Mouse (Mus musculus) urinary bladder, postnatal 25 days (tissue): Measurements from ENCODE around the gene Drosha.
"Not testable (repeated sequence)": the region's sequence is repeated elsewhere in the genome, so short reads cannot be mapped to it uniquely, and the experiment has no call there.

ENCODE experiments used
- DNase-seq: peaks from one replicate; pipeline ENCODE4 v3.0.0; 2022; ENCODE audit warnings: low spot score

The Drosha gene

GRCm38 (mm10) chr15:12824197-12824952 lies at the start of gene Drosha, which contains the start of gene 6030458C11Rik:
TSS of gene Drosha (plus strand) at chr15:12824815.
TSS of gene 6030458C11Rik (minus strand) at chr15:12824649.
- DNase-seq = peak; percentile 98

GRCm38 (mm10) chr15:12781296-12781695 lies 43.3 kb upstream of the Drosha start:
- no peak for DNase-seq

- no peak for DNase-seq
Measured at GRCm38 (mm10) chr15:12781729-12782326, 42.8 kb upstream of the Drosha start.

- no peak for DNase-seq
Measured at GRCm38 (mm10) chr15:12788536-12788935, 36.1 kb upstream of the Drosha start.

GRCm38 (mm10) chr15:12789406-12789867 lies 35.2 kb upstream of the Drosha start:
- DNase-seq = no peak

GRCm38 (mm10) chr15:12794311-12794710 lies 30.3 kb upstream of the Drosha start:
- no peak for DNase-seq

GRCm38 (mm10) chr15:12795457-12795894 lies 29.1 kb upstream of the Drosha start:
- DNase-seq = peak; percentile 37

GRCm38 (mm10) chr15:12795909-12796470 lies 28.6 kb upstream of the Drosha start:
- no peak for DNase-seq

- DNase-seq = no peak
Measured at GRCm38 (mm10) chr15:12798043-12798442, 26.6 kb upstream of the Drosha start.

- no peak for DNase-seq
Measured at GRCm38 (mm10) chr15:12800405-12801141, 24.0 kb upstream of the Drosha start.

GRCm38 (mm10) chr15:12801142-12801506 lies 23.5 kb upstream of the Drosha start:
- DNase-seq = not testable (repeated sequence)

GRCm38 (mm10) chr15:12805071-12805470 lies 19.5 kb upstream of the Drosha start:
- no peak for DNase-seq

GRCm38 (mm10) chr15:12807088-12807487 lies 17.5 kb upstream of the Drosha start:
- DNase-seq = no peak

- DNase-seq = no peak
Measured at GRCm38 (mm10) chr15:12809305-12809704, 15.3 kb upstream of the Drosha start.

GRCm38 (mm10) chr15:12812646-12813045 lies 12.0 kb upstream of the Drosha start:
- DNase-seq = no peak

GRCm38 (mm10) chr15:12817592-12817991 lies 7.0 kb upstream of the Drosha start:
- no peak for DNase-seq

GRCm38 (mm10) chr15:12822416-12823395 lies 1.9 kb upstream of the Drosha start:
- no peak for DNase-seq

GRCm38 (mm10) chr15:12823455-12824119 lies 1.0 kb upstream of the Drosha start:
- DNase-seq = no peak

- DNase-seq = peak; percentile 26
Measured at GRCm38 (mm10) chr15:12824965-12825364, 350 bp downstream of the Drosha start.

- no peak for DNase-seq
Measured at GRCm38 (mm10) chr15:12825408-12825807, 793 bp downstream of the Drosha start.

- no peak for DNase-seq
Measured at GRCm38 (mm10) chr15:12829878-12830277, 5.3 kb downstream of the Drosha start.
